Mouse (Mus musculus) MEL (cell line): ENCODE results near the gene Ppp1ca. TPM values are rescaled to one million over a fixed set of nuclear protein-coding genes. Genes with fewer than 3 reads are reported as not detected.

Experiments used
- DNase-seq: peaks from one replicate; pipeline ENCODE4 v3.0.0; 2011; ENCODE audit warnings: low read depth, low spot score
- H3K27ac ChIP-seq: 2 replicates; pipeline ENCODE4 v1.5.1; 2012; ENCODE audit warnings: low read depth, mild to moderate bottlenecking, control low read depth, low read length, moderate library complexity; ENCODE audit not compliant: control insufficient read depth
- H3K27me3 ChIP-seq, 2 experiments: fragments of 150-350 bp in 1 of 2; sonication (generic) in 1 of 2; 2 replicates each; pipeline ENCODE4 v1.6.1; 2012; ENCODE audit warnings: low read length in 2 of 2, mild to moderate bottlenecking in 2 of 2, improper control_type of control experiment in 1 of 2, moderate library complexity in 1 of 2; ENCODE audit not compliant: insufficient read depth in 2 of 2, control insufficient read depth in 1 of 2
- H3K36me3 ChIP-seq, 2 experiments: 2 replicates each; pipeline ENCODE4 v1.6.1; 2012 to 2014; ENCODE audit warnings: low read length in 2 of 2, improper control_type of control experiment in 1 of 2, inconsistent platforms in 1 of 2, mild to moderate bottlenecking in 1 of 2; ENCODE audit not compliant: insufficient read depth in 2 of 2, control insufficient read depth in 1 of 2
- H3K4me1 ChIP-seq, 2 experiments: fragments of 150-350 bp in 1 of 2; sonication (generic) in 1 of 2; 2 replicates each; pipeline ENCODE4 v1.6.1; 2012; ENCODE audit warnings: low read length in 2 of 2, improper control_type of control experiment in 1 of 2, mild to moderate bottlenecking in 1 of 2; ENCODE audit not compliant: insufficient read depth in 2 of 2, control insufficient read depth in 1 of 2
- H3K4me3 ChIP-seq, 2 experiments: fragments of 150-350 bp in 1 of 2; sonication (generic) in 1 of 2; 2 replicates each; pipeline ENCODE4 v1.5.1; 2012; ENCODE audit warnings: low read depth in 2 of 2, low read length in 2 of 2, mild to moderate bottlenecking in 2 of 2, moderate library complexity in 2 of 2, control low read depth in 1 of 2, improper control_type of control experiment in 1 of 2; ENCODE audit not compliant: control insufficient read depth in 1 of 2, insufficient read depth in 1 of 2
- H3K79me2 ChIP-seq: 2 replicates; pipeline ENCODE4 v1.6.1; 2012; ENCODE audit warnings: mild to moderate bottlenecking, low read length, moderate library complexity; ENCODE audit not compliant: control insufficient read depth, poor library complexity, insufficient read depth
- H3K9ac ChIP-seq: 2 replicates; pipeline ENCODE4 v1.6.1; 2012; ENCODE audit warnings: low read depth, mild to moderate bottlenecking, control low read depth, low read length, moderate library complexity; ENCODE audit not compliant: control insufficient read depth, poor library complexity, severe bottlenecking
- H3K9me3 ChIP-seq: fragments of 150-350 bp; sonication (generic); replicated peaks from 2 replicates; pipeline ENCODE4 v1.6.1; 2012; ENCODE audit warnings: mild to moderate bottlenecking, low read length, improper control_type of control experiment, moderate library complexity; ENCODE audit not compliant: insufficient read depth
- CHD1 ChIP-seq: IDR thresholded peaks from 2 replicates; pipeline ENCODE4 v1.6.1; 2012; ENCODE audit warnings: low read depth, mild to moderate bottlenecking, inconsistent platforms, low read length, improper control_type of control experiment
- CHD2 ChIP-seq: IDR thresholded peaks from 2 replicates; pipeline ENCODE4 v1.6.1; 2011; ENCODE audit warnings: low read length, improper control_type of control experiment
- CTCF ChIP-seq, 3 experiments: IDR thresholded peaks in 2 of 3; conservative IDR thresholded peaks in 1 of 3; 2 replicates each; pipeline ENCODE4 v1.5.1; 2011 to 2012; ENCODE audit warnings: low read length in 3 of 3, low read depth in 2 of 3, mild to moderate bottlenecking in 2 of 3, improper control_type of control experiment in 1 of 3, inconsistent platforms in 1 of 3, mixed read lengths in 1 of 3, moderate library complexity in 1 of 3; ENCODE audit not compliant: control insufficient read depth in 1 of 3, insufficient read depth in 1 of 3, poor library complexity in 1 of 3, severe bottlenecking in 1 of 3
- ELF1 ChIP-seq: IDR thresholded peaks from 2 replicates; pipeline ENCODE4 v1.6.1; 2014; ENCODE audit warnings: low read depth, mild to moderate bottlenecking, inconsistent platforms, low read length, improper control_type of control experiment, moderate library complexity
- EP300 ChIP-seq, 2 experiments: IDR thresholded peaks; 2 replicates each; pipeline ENCODE4 v1.6.1; 2011; ENCODE audit warnings: improper control_type of control experiment in 2 of 2, low read length in 2 of 2, low read depth in 1 of 2, mild to moderate bottlenecking in 1 of 2
- GATA1 ChIP-seq: IDR thresholded peaks from 2 replicates; pipeline ENCODE4 v1.6.1; 2011; ENCODE audit warnings: low read depth, low read length, improper control_type of control experiment
- HCFC1 ChIP-seq: IDR thresholded peaks from 2 replicates; pipeline ENCODE4 v1.6.1; 2012; ENCODE audit warnings: low read depth, mild to moderate bottlenecking, inconsistent platforms, low read length, improper control_type of control experiment, moderate library complexity
- MAFK ChIP-seq: IDR thresholded peaks from 2 replicates; pipeline ENCODE4 v1.6.1; 2011; ENCODE audit warnings: low read depth, mild to moderate bottlenecking, low read length, improper control_type of control experiment, borderline replicate concordance
- MAX ChIP-seq: IDR thresholded peaks from 2 replicates; pipeline ENCODE4 v1.6.1; 2011; ENCODE audit warnings: low read length, improper control_type of control experiment
- MAZ ChIP-seq: IDR thresholded peaks from 2 replicates; pipeline ENCODE4 v1.6.1; 2012; ENCODE audit warnings: low read depth, mild to moderate bottlenecking, inconsistent platforms, low read length, improper control_type of control experiment
- MXI1 ChIP-seq: IDR thresholded peaks from 2 replicates; pipeline ENCODE4 v1.6.1; 2011; ENCODE audit warnings: mild to moderate bottlenecking, low read depth, low read length, improper control_type of control experiment
- MYC ChIP-seq: IDR thresholded peaks from 2 replicates; pipeline ENCODE4 v1.6.1; 2011; ENCODE audit warnings: low read depth, mild to moderate bottlenecking, low read length, improper control_type of control experiment, moderate library complexity
- POLR2A ChIP-seq, 2 experiments: IDR thresholded peaks; 2 replicates each; pipeline ENCODE4 v1.6.1; 2011 to 2012; ENCODE audit warnings: low read length in 2 of 2, mild to moderate bottlenecking in 2 of 2, control low read depth in 1 of 2, improper control_type of control experiment in 1 of 2, low read depth in 1 of 2, moderate library complexity in 1 of 2; ENCODE audit not compliant: control insufficient read depth in 1 of 2, insufficient read depth in 1 of 2, poor library complexity in 1 of 2
- POLR2AphosphoS2 ChIP-seq: IDR thresholded peaks from 2 replicates; pipeline ENCODE4 v1.6.1; 2011; ENCODE audit warnings: low read length, improper control_type of control experiment
- POLR2AphosphoS5 ChIP-seq: IDR thresholded peaks from 2 replicates; pipeline ENCODE4 v1.6.1; 2012; ENCODE audit warnings: low read depth, borderline replicate concordance, mild to moderate bottlenecking, inconsistent platforms, low read length, moderate library complexity, mixed read lengths
- SIN3A ChIP-seq: IDR thresholded peaks from 2 replicates; pipeline ENCODE4 v1.6.1; 2012; ENCODE audit warnings: low read length, improper control_type of control experiment, inconsistent platforms
- SMC3 ChIP-seq: IDR thresholded peaks from 2 replicates; pipeline ENCODE4 v1.6.1; 2011; ENCODE audit warnings: low read depth, low read length, improper control_type of control experiment
- TBP ChIP-seq: IDR thresholded peaks from 2 replicates; pipeline ENCODE4 v1.8.0; 2011; ENCODE audit warnings: low read depth, low read length, improper control_type of control experiment
- TCF12 ChIP-seq: IDR thresholded peaks from 2 replicates; pipeline ENCODE4 v1.6.1; 2014; ENCODE audit warnings: low read depth, mild to moderate bottlenecking, inconsistent platforms, low read length, improper control_type of control experiment, moderate library complexity
- UBTF ChIP-seq: IDR thresholded peaks from 2 replicates; pipeline ENCODE4 v1.6.1; 2012; ENCODE audit warnings: low read depth, mild to moderate bottlenecking, inconsistent platforms, low read length, improper control_type of control experiment, moderate library complexity, borderline replicate concordance; ENCODE audit not compliant: insufficient read depth
- USF1 ChIP-seq: IDR thresholded peaks from 2 replicates; pipeline ENCODE4 v1.6.1; 2014; ENCODE audit warnings: low read depth, mild to moderate bottlenecking, inconsistent platforms, low read length, improper control_type of control experiment, moderate library complexity
- ZC3H11A ChIP-seq: IDR thresholded peaks from 2 replicates; pipeline ENCODE4 v1.6.1; 2012; ENCODE audit warnings: low read depth, mild to moderate bottlenecking, inconsistent platforms, low read length, improper control_type of control experiment
- ZMIZ1 ChIP-seq: IDR thresholded peaks from 2 replicates; pipeline ENCODE4 v1.6.1; 2012; ENCODE audit warnings: low read depth, mild to moderate bottlenecking, inconsistent platforms, low read length, improper control_type of control experiment, moderate library complexity
- ZNF384 ChIP-seq: IDR thresholded peaks from 2 replicates; pipeline ENCODE4 v1.6.1; 2012; ENCODE audit warnings: low read depth, mild to moderate bottlenecking, inconsistent platforms, low read length, improper control_type of control experiment
- polyA plus RNA-seq, 2 experiments: library from polyadenylated mRNA; stranded (reverse) in 1 of 2; unstranded in 1 of 2; fragments of >175 nt in 1 of 2; fragments of >200 nt in 1 of 2; gene quantifications; 2 replicates each; pipeline versions ENCODE4 v1.2.1 to v1.2.4; 2012; ENCODE audit warnings: low replicate concordance in 2 of 2, low read depth in 1 of 2; ENCODE audit not compliant: insufficient read length in 2 of 2, insufficient read depth in 1 of 2, missing spikeins in 1 of 2
- total RNA-seq: library from RNA; depleted of rRNA; stranded (reverse); fragments of 300-350 nt; gene quantifications from 2 replicates; pipeline ENCODE4 v1.2.3, GENCODE M21; 2012

The Ppp1ca gene
- total and polyA plus RNA-seq, 3 experiments, result 453 to 505 (median 455) TPM

- H3K36me3 ChIP-seq, result peaks cover 0 to 10% of the 10 kb centered on the region in 2 experiments; a peak in 3 of 4 replicates
- H3K27ac ChIP-seq, result no peak overlapping the region
- H3K27me3 ChIP-seq, result no peaks in the 10 kb centered on the region
- peaks cover 4% of the 10 kb centered on the region for H3K79me2 ChIP-seq
- no peak for DNase-seq
- H3K9ac ChIP-seq, result no peak overlapping the region
- peaks cover 2 to 20% of the 10 kb centered on the region in 2 experiments for H3K4me1 ChIP-seq
- no peak for TF ChIP-seq SIN3A
- no peak for TF ChIP-seq MAZ
- TF ChIP-seq ZNF384, result no peak
- TF ChIP-seq MAX, result no peak
- TF ChIP-seq TCF12, result no peak
- TF ChIP-seq ELF1, result no peak
- no peak for TF ChIP-seq SMC3
- TF ChIP-seq USF1, result no peak
- no peak for TF ChIP-seq MYC
- TF ChIP-seq UBTF, result no peak
- TF ChIP-seq POLR2AphosphoS5, result no peak
- no peak for TF ChIP-seq CTCF (IDR thresholded peaks at IDR 0.05 in 2 of 3, conservative IDR thresholded peaks at IDR 0.05 in 1 of 3; ENCODE audit: control insufficient read depth in 1 of 3, insufficient read depth in 1 of 3, low read depth in 2 of 3, low read length in 3 of 3, poor library complexity in 1 of 3, severe bottlenecking in 1 of 3)
- TF ChIP-seq EP300 (IDR thresholded peaks at IDR 0.05; ENCODE audit: low read depth in 1 of 2, low read length in 2 of 2), result no peak
- no peak for TF ChIP-seq CHD2
- TF ChIP-seq ZC3H11A, result no peak
- TF ChIP-seq POLR2A (IDR thresholded peaks at IDR 0.05; ENCODE audit: control insufficient read depth in 1 of 2, insufficient read depth in 1 of 2, low read depth in 1 of 2, low read length in 2 of 2, poor library complexity in 1 of 2), result no peak
- TF ChIP-seq GATA1, result no peak
- TF ChIP-seq HCFC1, result no peak
- TF ChIP-seq MAFK, result no peak
- TF ChIP-seq MXI1, result no peak
- no peaks in the 10 kb centered on the region for H3K9me3 ChIP-seq
- H3K4me3 ChIP-seq, result no peak overlapping the region
These were observed 27.1 kb upstream of the Ppp1ca start for GRCm38 (mm10) chr19:4164721-4165120.

GRCm38 (mm10) chr19:4166678-4167476 is 25.0 kb upstream of the Ppp1ca start:
- no peak overlapping the region for H3K4me3 ChIP-seq
- TF ChIP-seq USF1 (no peak), POLR2AphosphoS5 (no peak), POLR2AphosphoS2 (no peak), POLR2A (IDR thresholded peaks at IDR 0.05; ENCODE audit: control insufficient read depth in 1 of 2, insufficient read depth in 1 of 2, low read depth in 1 of 2, low read length in 2 of 2, poor library complexity in 1 of 2) (no peak), TBP (no peak), ZC3H11A (no peak), ZMIZ1 (no peak), UBTF (no peak), CHD1 (no peak)
- TF ChIP-seq, all 39 proteins: peak for 0
- no peak overlapping the region for H3K9ac ChIP-seq

More at GRCm38 (mm10) chr19:4166678-4167476, 25.0 kb upstream of the Ppp1ca start:
- Histone ChIP-seq H3K79me2 (peaks cover 2% of the 10 kb centered on the region; the same call in 1 of the 2 replicates), H3K27me3 (no peaks in the 10 kb centered on the region), H3K36me3 (peaks cover 0 to 14% of the 10 kb centered on the region in 2 experiments; a peak in 2 of 4 replicates), H3K4me1 (peaks cover 2 to 26% of the 10 kb centered on the region in 2 experiments), H3K9me3 (no peaks in the 10 kb centered on the region), H3K27ac (no peak overlapping the region)
- no peak for DNase-seq
